Mouse (Mus musculus) testis, adult 2 months (tissue): ENCODE measurements around the gene Fkbp6. TPM values are rescaled to one million over a fixed set of nuclear protein-coding genes. Genes with fewer than 3 reads are reported as not detected.

ENCODE experiments used
- H3K27ac ChIP-seq: fragments of 200-500 bp; 2 replicates; pipeline ENCODE4 v1.5.1; 2012; ENCODE audit warnings: low read depth, low read length; ENCODE audit not compliant: control insufficient read depth, insufficient read depth
- H3K27me3 ChIP-seq: fragments of 200-500 bp; 2 replicates; pipeline ENCODE4 v1.6.1; 2012; ENCODE audit warnings: mild to moderate bottlenecking, low read length, moderate library complexity; ENCODE audit not compliant: control insufficient read depth, insufficient read depth
- H3K36me3 ChIP-seq: fragments of 200-500 bp; 2 replicates; pipeline ENCODE4 v1.6.1; 2012; ENCODE audit warnings: mild to moderate bottlenecking, low read length; ENCODE audit not compliant: control insufficient read depth, insufficient read depth
- H3K4me1 ChIP-seq: fragments of 200-500 bp; 2 replicates; pipeline ENCODE4 v1.6.1; 2012; ENCODE audit warnings: low read length; ENCODE audit not compliant: control insufficient read depth, insufficient read depth
- H3K4me3 ChIP-seq: fragments of 200-500 bp; 2 replicates; pipeline ENCODE4 v1.5.1; 2012; ENCODE audit warnings: low read depth, mild to moderate bottlenecking, low read length, moderate library complexity, mixed read lengths; ENCODE audit not compliant: control insufficient read depth
- CTCF ChIP-seq: fragments of 200-500 bp; IDR thresholded peaks from 2 replicates; pipeline ENCODE4 v1.5.1; 2012; ENCODE audit warnings: low read depth, mild to moderate bottlenecking, inconsistent platforms, low read length, moderate library complexity; ENCODE audit not compliant: control insufficient read depth, insufficient read depth, insufficient replicate concordance
- POLR2A ChIP-seq: fragments of 200-500 bp; IDR thresholded peaks from 2 replicates; pipeline ENCODE4 v1.6.1; 2012; ENCODE audit warnings: low read depth, mild to moderate bottlenecking, inconsistent platforms, low read length, moderate library complexity; ENCODE audit not compliant: control insufficient read depth
- polyA plus RNA-seq: library from polyadenylated mRNA; depleted of rRNA; stranded (reverse); fragments of >200 nt; gene quantifications from 2 replicates; pipeline ENCODE4 v1.2.3, GENCODE M21; 2012; rRNA removed

The Fkbp6 gene
- polyA plus RNA-seq, 1 experiment: 87.2 TPM

GRCm38 (mm10) chr5:135246531-135246930 lies 103.3 kb downstream of the Fkbp6 start:
- H3K4me1 ChIP-seq: peaks cover 20% of the 10 kb centered on the region

GRCm38 (mm10) chr5:135243166-135243565 lies 106.7 kb downstream of the Fkbp6 start:
- Histone ChIP-seq H3K4me3 (no peak overlapping the region), H3K27ac (no peak overlapping the region), H3K4me1 (no peaks in the 10 kb centered on the region), H3K27me3 (no peaks in the 10 kb centered on the region), H3K36me3 (peaks cover 7% of the 10 kb centered on the region; the same call in 1 of the 2 replicates)
- TF ChIP-seq POLR2A (no peak), CTCF (no peak)

More at GRCm38 (mm10) chr5:135246531-135246930, 103.3 kb downstream of the Fkbp6 start:
- TF ChIP-seq CTCF (no peak), POLR2A (no peak)
- no peaks in the 10 kb centered on the region for H3K27me3 ChIP-seq
- no peak overlapping the region for H3K27ac ChIP-seq
- no peak overlapping the region for H3K4me3 ChIP-seq
- peaks cover 1% of the 10 kb centered on the region; the same call in 1 of the 2 replicates for H3K36me3 ChIP-seq

GRCm38 (mm10) chr5:135242608-135243007 lies 107.2 kb downstream of the Fkbp6 start:
- peaks cover 10% of the 10 kb centered on the region for H3K36me3 ChIP-seq
- no peak for TF ChIP-seq POLR2A
- TF ChIP-seq CTCF: no peak
- no peak overlapping the region for H3K4me3 ChIP-seq
- no peaks in the 10 kb centered on the region for H3K27me3 ChIP-seq
- H3K4me1 ChIP-seq: no peaks in the 10 kb centered on the region
- no peak overlapping the region for H3K27ac ChIP-seq

- H3K4me1 ChIP-seq: no peaks in the 10 kb centered on the region
- H3K36me3 ChIP-seq: peaks cover 13% of the 10 kb centered on the region
- no peak overlapping the region for H3K4me3 ChIP-seq
- no peaks in the 10 kb centered on the region for H3K27me3 ChIP-seq
- no peak for TF ChIP-seq CTCF
- TF ChIP-seq POLR2A: no peak
- H3K27ac ChIP-seq: no peak overlapping the region
Observed at GRCm38 (mm10) chr5:135242136-135242535, 107.7 kb downstream of the Fkbp6 start.

Other genes starting within 250 kb of the Fkbp6 start
- 63.4 and 65.5 TPM in 2 replicates for gene Tbl2, start 200.4 kb downstream of the Fkbp6 start, polyA plus RNA-seq
- 33.8 and 36.7 TPM in 2 replicates for gene Bcl7b, start 181.8 kb downstream of the Fkbp6 start, polyA plus RNA-seq
- gene Baz1b, start 162.8 kb downstream of the Fkbp6 start, polyA plus RNA-seq: 6.4 and 7.7 TPM in 2 replicates
- 3.1 and 3.2 TPM in 2 replicates for gene Fzd9, start 98.8 kb downstream of the Fkbp6 start, polyA plus RNA-seq
- 0.78 and 0.99 TPM in 2 replicates for gene Trim50, start 3.3 kb upstream of the Fkbp6 start, polyA plus RNA-seq
- gene Nsun5, start 19.9 kb upstream of the Fkbp6 start, polyA plus RNA-seq: 16.0 and 16.5 TPM in 2 replicates
- 97.5 and 107 TPM in 2 replicates for gene Pom121, start 44.5 kb upstream of the Fkbp6 start, polyA plus RNA-seq
- gene Hip1, start 195.1 kb upstream of the Fkbp6 start, polyA plus RNA-seq: 8.6 and 8.9 TPM in 2 replicates
- gene Ccl26, start 213.5 kb upstream of the Fkbp6 start, polyA plus RNA-seq: not detected in 2 replicates
- 0.15 and 0.23 TPM in 2 replicates for gene Ccl24, start 223.0 kb upstream of the Fkbp6 start, polyA plus RNA-seq